ENCODE assay signal across 13 mouse cellular contexts in the genomic region with DNA sequence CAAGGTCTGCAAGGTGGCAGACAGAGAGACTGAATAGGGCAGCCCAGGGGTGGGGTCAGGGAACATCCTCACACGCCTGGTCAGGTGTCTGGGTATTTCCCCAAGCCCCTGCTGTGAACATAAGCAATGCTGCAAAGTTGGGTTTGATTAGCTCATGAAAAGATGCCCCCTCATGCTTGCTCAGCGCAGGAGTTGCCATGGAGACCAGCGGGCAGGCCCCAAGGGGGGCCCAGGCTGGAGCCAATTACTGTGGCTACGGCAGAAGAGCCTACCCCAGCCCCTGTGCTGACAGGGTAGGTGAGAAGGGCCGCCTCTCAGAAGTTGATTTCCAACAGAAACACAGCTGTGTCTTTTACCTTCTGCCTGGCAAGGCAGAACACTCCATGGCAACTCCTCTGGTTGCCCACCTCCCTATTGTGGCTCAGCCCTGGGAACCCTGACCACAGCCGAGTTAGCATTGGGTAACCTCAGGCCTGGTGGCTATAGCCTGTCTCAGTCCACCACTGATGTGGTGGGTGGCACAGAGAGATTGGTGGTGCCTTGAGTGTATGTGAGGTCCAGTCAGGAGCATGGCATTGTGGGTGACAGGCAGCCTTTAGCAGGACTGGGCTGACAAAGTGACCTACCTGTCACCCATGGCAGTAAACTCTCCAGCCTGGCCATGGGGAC. TPM values are rescaled to one million over a fixed set of nuclear protein-coding genes. Genes with fewer than 3 reads are reported as not detected.
DNase-seq lines count a peak whose midpoint lies in the region; ATAC-seq and TF ChIP-seq lines count a peak whose summit lies in the region.
"Had no signal": no experiment of that assay in that cellular context is flagged by ENCODE, and none has a peak within 500 bp of the region (broad histone marks: within the 10 kb centered on the region; RNA-seq: fewer than 3 reads in every experiment).

No protein-coding gene starts in this region.

- no peaks in the 10 kb centered on the region for H3K79me2 ChIP-seq in heart, adult 2 months (replicated peaks; ENCODE audit: control insufficient read depth, insufficient read depth, low read length)

- intact Hi-C loops in heart, adult 2 months (cut with DNase I): no loop called here

- H3K9me3 ChIP-seq in forebrain, embryonic 13.5 days (replicated peaks): no peaks in the 10 kb centered on the region
- no peaks in the 10 kb centered on the region for H3K9me3 ChIP-seq in limb, embryonic 13.5 days
- H3K9me3 ChIP-seq: embryonic facial prominence, embryonic 15.5 days; G1E; heart, embryonic 13.5 days; lung, embryonic 15.5 days had no signal

- H3K4me2 ChIP-seq in forebrain, embryonic 13.5 days: peak overlapping the region; percentile 6
- H3K4me2 ChIP-seq in limb, embryonic 13.5 days (replicated peaks): 0 out of 2 replicates have a peak overlapping the region, but pooled peaks have one; percentile 12
- H3K4me2 ChIP-seq: embryonic facial prominence, embryonic 15.5 days; heart, embryonic 13.5 days; lung, embryonic 15.5 days had no signal

- WGBS in forebrain, embryonic 13.5 days: 2% methylated on average over 6 of the region's 6 CpGs
- WGBS in limb, embryonic 13.5 days: 18% methylated on average over 6 of the region's 6 CpGs
- WGBS in heart, adult 2 months: 59% methylated on average over 6 of the region's 6 CpGs

- no peak for TF ChIP-seq CTCF in heart, adult 2 months (IDR thresholded peaks at IDR 0.05)

- 0 out of 2 replicates have a peak overlapping the region, but pooled peaks have one; percentile 10 for H3K9ac ChIP-seq in forebrain, embryonic 13.5 days
- no peak overlapping the region for H3K9ac ChIP-seq in limb, embryonic 13.5 days
- H3K9ac ChIP-seq in heart, adult 2 months (ENCODE audit: low read depth, low read length): no peak overlapping the region
- H3K9ac ChIP-seq: embryonic facial prominence, embryonic 15.5 days; heart, embryonic 13.5 days; lung, embryonic 15.5 days had no signal

- no peak overlapping the region for H3K4me3 ChIP-seq in forebrain, embryonic 13.5 days
- no peak overlapping the region for H3K4me3 ChIP-seq in limb, embryonic 13.5 days
- no peak overlapping the region for H3K4me3 ChIP-seq in heart, adult 2 months
- H3K4me3 ChIP-seq: embryonic facial prominence, embryonic 15.5 days; heart, embryonic 13.5 days; lung, embryonic 15.5 days had no signal

- no peaks in the 10 kb centered on the region for H3K27me3 ChIP-seq in forebrain, embryonic 13.5 days
- no peaks in the 10 kb centered on the region for H3K27me3 ChIP-seq in limb, embryonic 13.5 days
- no peaks in the 10 kb centered on the region for H3K27me3 ChIP-seq in heart, adult 2 months (ENCODE audit: control insufficient read depth, insufficient read depth, low read length)
- H3K27me3 ChIP-seq: embryonic facial prominence, embryonic 15.5 days; lung, embryonic 15.5 days had no signal

- peak overlapping the region; percentile 74 for H3K27ac ChIP-seq in forebrain, embryonic 13.5 days
- no peak overlapping the region for H3K27ac ChIP-seq in limb, embryonic 13.5 days
- no peak overlapping the region for H3K27ac ChIP-seq in heart, adult 2 months
- H3K27ac ChIP-seq: embryonic facial prominence, embryonic 15.5 days; heart, embryonic 13.5 days; lung, embryonic 15.5 days had no signal

- DNase-seq in thymus, postnatal 14 days: peak; percentile 18
- DNase-seq in thymus, postnatal 25 days: no peak
- DNase-seq in retina, postnatal 1 day: peak; percentile 63
- DNase-seq in lung, postnatal 14 days: no peak
- DNase-seq in kidney, postnatal 4 days: no peak
- DNase-seq in heart, adult 2 months: no peak
- DNase-seq: adrenal gland, adult 8-10 months had no signal

- TF ChIP-seq POLR2A in heart, adult 2 months (IDR thresholded peaks at IDR 0.05; ENCODE audit: insufficient read depth, low read depth, low read length): no peak

- H3K4me1 ChIP-seq in forebrain, embryonic 13.5 days: peaks cover 83% of the 10 kb centered on the region
- peaks cover 64% of the 10 kb centered on the region for H3K4me1 ChIP-seq in limb, embryonic 13.5 days
- no peaks in the 10 kb centered on the region for H3K4me1 ChIP-seq in heart, adult 2 months (ENCODE audit: control insufficient read depth, insufficient read depth, low read length)

- H3K36me3 ChIP-seq in forebrain, embryonic 13.5 days (ENCODE audit: poor library complexity, severe bottlenecking): peaks cover 19% of the 10 kb centered on the region
- H3K36me3 ChIP-seq in limb, embryonic 13.5 days: no peaks in the 10 kb centered on the region
- no peaks in the 10 kb centered on the region for H3K36me3 ChIP-seq in heart, adult 2 months (ENCODE audit: control insufficient read depth, insufficient read depth, low read length)
- H3K36me3 ChIP-seq: embryonic facial prominence, embryonic 15.5 days; G1E; heart, embryonic 13.5 days; lung, embryonic 15.5 days had no signal

- ATAC-seq in forebrain, embryonic 13.5 days: peak; percentile 86
- ATAC-seq in limb, embryonic 13.5 days (ENCODE audit: low FRiP score, low read depth): no peak; the same call in 1 of the 2 replicates

- TF ChIP-seq EP300 in heart, adult 2 months (IDR thresholded peaks at IDR 0.05; ENCODE audit: insufficient read depth, low read depth, low read length): no peak

RNA-seq across cellular contexts. Expression of gene Rtn4r, which starts 20.9 kb away (rescaled TPM):
- 7.3 and 7.8 TPM in 2 replicates for polyA plus RNA-seq in forebrain, embryonic 13.5 days (2015; fragmentation: Nextera tagmentation; extraction: Ambion mirVana)
- polyA plus RNA-seq in limb, embryonic 13.5 days (2015; fragmentation: Nextera tagmentation; extraction: Ambion mirVana): 6.4 and 6.5 TPM in 2 replicates
- total RNA-seq in heart, adult 2 months (2021): 1 to 10 TPM; 2.3 to 9.8 TPM
- 31.9 and 57.8 TPM in 2 replicates for polyA plus RNA-seq in heart, adult 2 months (2012; rRNA removed)
- polyA plus RNA-seq: G1E had no signal

RNA-seq across cellular contexts. Expression of gene Prodh, which starts 58.3 kb away (rescaled TPM):
- 3.7 and 6.3 TPM in 2 replicates for polyA plus RNA-seq in forebrain, embryonic 13.5 days (2015; fragmentation: Nextera tagmentation; extraction: Ambion mirVana)
- polyA plus RNA-seq in limb, embryonic 13.5 days (2015; fragmentation: Nextera tagmentation; extraction: Ambion mirVana): 8.8 and 9.5 TPM in 2 replicates
- total RNA-seq in heart, adult 2 months (2021): 10 to 100 TPM; 18.8 to 23.4 TPM
- polyA plus RNA-seq in heart, adult 2 months (2012; rRNA removed): 46.7 and 57.9 TPM in 2 replicates

Comparison
In these comparisons a context has a peak if more than half of its experiments do, and no peak if none do; other contexts are left out.
1. DNase-seq: peak in thymus, postnatal 14 days (single experiment) and retina, postnatal 1 day (single experiment); none in thymus, postnatal 25 days (single experiment), lung, postnatal 14 days (single experiment), kidney, postnatal 4 days (0 of 2) and heart, adult 2 months (0 of 2).